Mouse (Mus musculus) gastrocnemius, adult 18-20 months (tissue): ENCODE data around the gene Tmem54. TPM values are rescaled to one million over a fixed set of nuclear protein-coding genes. Genes with fewer than 3 reads are reported as not detected.

Experiments used
- DNase-seq: peaks from one replicate; pipeline ENCODE4 v3.0.0; 2021; ENCODE audit warnings: low spot score
- total RNA-seq, 2 experiments: library from RNA; stranded (reverse); gene quantifications; 2 replicates each; pipeline ENCODE4 v1.2.3; 2021

Gene Tmem54
- total RNA-seq, 2 experiments from 2014 or later, result not detected

- no peak for DNase-seq
These were observed 24.0 kb downstream of the Tmem54 start for GRCm38 (mm10) chr4:129129387-129129786.

- no peak for DNase-seq
These were observed 24.8 kb downstream of the Tmem54 start for GRCm38 (mm10) chr4:129130149-129130548.

GRCm38 (mm10) chr4:129130755-129131303 lies 25.5 kb downstream of the Tmem54 start:
- DNase-seq, result no peak

- DNase-seq, result peak; percentile 69
These were observed 29.6 kb downstream of the Tmem54 start for GRCm38 (mm10) chr4:129134799-129135585.

GRCm38 (mm10) chr4:129135637-129136036 lies 30.3 kb downstream of the Tmem54 start:
- DNase-seq, result no peak

- no peak for DNase-seq
These were observed 30.8 kb downstream of the Tmem54 start for GRCm38 (mm10) chr4:129136189-129136578.

GRCm38 (mm10) chr4:129136579-129137391 lies 31.4 kb downstream of the Tmem54 start, which contains the start of gene Fndc5:
Gene Fndc5, plus strand, starts transcription at chr4:129136999.
- no peak for DNase-seq

GRCm38 (mm10) chr4:129137392-129138321 lies 32.3 kb downstream of the Tmem54 start:
- no peak for DNase-seq

- DNase-seq, result no peak
These were observed 34.3 kb downstream of the Tmem54 start for GRCm38 (mm10) chr4:129139642-129140041.

- DNase-seq, result no peak
These were observed 35.5 kb downstream of the Tmem54 start for GRCm38 (mm10) chr4:129140808-129141207.

- no peak for DNase-seq
These were observed 36.5 kb downstream of the Tmem54 start for GRCm38 (mm10) chr4:129141560-129142438.

GRCm38 (mm10) chr4:129142439-129143045 lies 37.2 kb downstream of the Tmem54 start:
- DNase-seq, result no peak

- DNase-seq, result no peak
These were observed 38.2 kb downstream of the Tmem54 start for GRCm38 (mm10) chr4:129143509-129143908.

GRCm38 (mm10) chr4:129144401-129145367 lies 39.3 kb downstream of the Tmem54 start:
- DNase-seq, result no peak

GRCm38 (mm10) chr4:129145411-129145810 lies 40.1 kb downstream of the Tmem54 start:
- DNase-seq, result no peak

- no peak for DNase-seq
These were observed 40.6 kb downstream of the Tmem54 start for GRCm38 (mm10) chr4:129145943-129146342.

- DNase-seq, result no peak
These were observed 41.0 kb downstream of the Tmem54 start for GRCm38 (mm10) chr4:129146392-129146791.

GRCm38 (mm10) chr4:129147552-129148103 lies 42.3 kb downstream of the Tmem54 start:
- no peak for DNase-seq
